Mouse (Mus musculus) limb, embryonic 15.5 days (tissue): ENCODE measurements around the gene Abhd14b. TPM values are rescaled to one million over a fixed set of nuclear protein-coding genes. Genes with fewer than 3 reads are reported as not detected.

ENCODE experiments used
- ATAC-seq: fragments of 200-750 bp; cut with Nextera tagmentation; 2 replicates; pipeline ENCODE4 v1.8.0; 2017; ENCODE audit warnings: low read depth, moderate TSS enrichment; ENCODE audit not compliant: insufficient number of reproducible peaks, low FRiP score, low TSS enrichment
- H3K27ac ChIP-seq: fragments of 300-500 bp; sonication (generic); 2 replicates; pipeline ENCODE4 v1.5.1; 2015; ENCODE audit warnings: moderate library complexity, mild to moderate bottlenecking, inconsistent platforms
- H3K27me3 ChIP-seq: fragments of 300-500 bp; sonication (generic); 2 replicates; pipeline ENCODE4 v1.6.1; 2015; ENCODE audit warnings: inconsistent platforms
- H3K36me3 ChIP-seq: fragments of 300-500 bp; sonication (generic); 2 replicates; pipeline ENCODE4 v1.6.1; 2015; ENCODE audit warnings: inconsistent platforms
- H3K4me1 ChIP-seq: fragments of 300-500 bp; sonication (generic); 2 replicates; pipeline ENCODE4 v1.6.1; 2015; ENCODE audit warnings: inconsistent platforms
- H3K4me2 ChIP-seq: fragments of 300-500 bp; sonication (generic); 2 replicates; pipeline ENCODE4 v1.6.1; 2015; ENCODE audit warnings: mild to moderate bottlenecking, inconsistent platforms
- H3K4me3 ChIP-seq: fragments of 300-500 bp; sonication (generic); 2 replicates; pipeline ENCODE4 v1.5.1; 2015; ENCODE audit warnings: mild to moderate bottlenecking, inconsistent platforms
- H3K9ac ChIP-seq: fragments of 300-500 bp; sonication (generic); 2 replicates; pipeline ENCODE4 v1.6.1; 2015; ENCODE audit warnings: inconsistent platforms
- H3K9me3 ChIP-seq: fragments of 300-500 bp; sonication (generic); 2 replicates; pipeline ENCODE4 v1.6.1; 2016; ENCODE audit warnings: inconsistent platforms
- WGBS: fragments of 180-500 bp; shearing (Covaris S2); methylation state at CpG from one replicate; pipeline ENCODE4 v1.1.7; 2015; 5-methylcytosine and 5-hydroxymethylcytosine counted together
- polyA plus RNA-seq: library from polyadenylated mRNA; unstranded; fragments of >200 nt; fragmentation: Nextera tagmentation; extraction: Ambion mirVana; gene quantifications from 2 replicates; pipeline ENCODE4 v1.2.1, GENCODE M21; 2015

The Abhd14b gene
- polyA plus RNA-seq, 1 experiment from 2014 or later: 40.8 TPM

DNA sequence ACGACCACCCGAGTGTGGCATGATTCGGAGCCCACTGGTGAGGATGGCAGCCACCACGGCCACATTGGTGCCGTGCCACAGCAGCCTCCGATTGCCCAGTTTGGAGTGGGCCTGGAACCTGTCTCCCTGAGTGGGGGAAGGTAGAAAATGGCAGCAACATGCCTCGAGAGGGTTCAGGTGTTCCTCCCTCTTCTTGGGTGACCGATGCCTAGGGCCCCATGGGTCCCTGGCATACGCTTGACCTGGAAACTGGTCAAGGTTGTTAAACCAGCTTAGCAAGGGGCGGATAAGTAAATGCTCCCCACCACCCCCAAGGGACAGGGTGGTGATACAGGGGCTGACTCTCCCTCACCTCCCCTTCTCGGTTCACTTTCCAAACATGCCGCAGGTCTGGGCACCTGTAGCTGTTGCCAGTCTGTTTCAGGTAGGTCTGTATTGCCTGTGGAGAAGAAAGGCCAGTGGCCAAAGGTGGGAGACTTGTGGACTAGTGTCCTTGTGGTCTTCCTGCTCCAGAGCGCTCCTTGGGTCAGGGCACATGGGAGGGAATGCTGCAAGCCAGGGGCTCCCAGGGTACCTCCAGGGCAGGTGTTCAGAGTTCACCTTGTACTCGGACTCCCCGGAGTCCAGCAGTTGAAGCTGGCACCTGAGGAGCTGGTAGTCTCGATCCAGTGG is 26.0 kb downstream of the Abhd14b start:
- no peak overlapping the region for H3K4me3 ChIP-seq
- no peak overlapping the region for H3K4me2 ChIP-seq
- peaks cover 3% of the 10 kb centered on the region; the same call in 1 of the 2 replicates for H3K27me3 ChIP-seq
- H3K4me1 ChIP-seq: peaks cover 53% of the 10 kb centered on the region
- no peak overlapping the region for H3K9ac ChIP-seq
- WGBS: 87% methylated on average over 16 of the region's 16 CpGs
- ATAC-seq: no peak
- no peaks in the 10 kb centered on the region for H3K36me3 ChIP-seq
- no peak overlapping the region for H3K27ac ChIP-seq
- H3K9me3 ChIP-seq: no peaks in the 10 kb centered on the region

DNA sequence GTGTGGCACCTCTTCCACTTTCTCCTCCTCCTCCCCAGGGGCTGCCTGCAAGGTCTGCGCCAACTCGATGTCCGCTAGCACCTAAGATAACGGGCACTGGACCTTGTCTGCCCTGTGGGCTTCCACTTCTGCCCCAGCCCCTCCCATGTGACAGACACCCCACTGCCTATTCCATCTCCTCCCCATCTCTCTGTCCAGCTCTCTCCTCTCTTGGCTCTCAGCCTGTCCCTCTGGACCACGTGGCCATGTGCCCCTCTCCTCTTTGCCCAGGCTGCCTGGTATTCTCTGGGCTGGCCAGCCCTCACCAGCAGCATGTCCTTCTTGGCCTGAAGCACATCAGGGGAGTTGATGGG is 26.5 kb downstream of the Abhd14b start:
- H3K4me3 ChIP-seq: no peak overlapping the region
- ATAC-seq: no peak
- H3K36me3 ChIP-seq: no peaks in the 10 kb centered on the region
- no peak overlapping the region for H3K9ac ChIP-seq
- no peaks in the 10 kb centered on the region for H3K9me3 ChIP-seq
- H3K27me3 ChIP-seq: peaks cover 3% of the 10 kb centered on the region; the same call in 1 of the 2 replicates
- H3K4me1 ChIP-seq: peaks cover 58% of the 10 kb centered on the region
- H3K27ac ChIP-seq: no peak overlapping the region
- 79% methylated on average over 5 of the region's 5 CpGs for WGBS
- no peak overlapping the region for H3K4me2 ChIP-seq

DNA sequence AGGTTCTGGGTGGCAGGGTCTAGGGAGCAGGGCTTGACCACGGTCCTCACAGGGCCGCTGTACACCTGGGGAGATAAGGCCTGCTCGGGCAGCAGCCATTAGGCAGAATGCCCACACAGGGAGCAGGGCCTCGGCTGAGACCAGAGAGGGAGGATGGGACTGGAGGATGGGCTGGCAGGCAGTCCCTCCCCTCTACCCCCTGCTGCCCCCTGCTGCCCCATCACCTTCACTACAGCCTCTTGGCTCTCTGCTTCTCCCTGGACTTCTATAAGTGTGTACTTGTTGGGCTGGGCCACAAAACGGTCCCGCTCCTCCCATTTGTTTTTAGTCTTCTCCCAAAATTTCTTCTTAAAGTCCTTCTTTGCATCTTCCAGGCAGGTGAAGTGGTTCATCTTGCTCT is 27.2 kb downstream of the Abhd14b start:
- 0 out of 2 replicates have a peak overlapping the region, but pooled peaks have one; percentile 20 for H3K4me2 ChIP-seq
- 0 out of 2 replicates have a peak, but pooled peaks cover 2% of the 10 kb centered on the region for H3K36me3 ChIP-seq
- WGBS: 8% methylated on average over 6 of the region's 6 CpGs

DNA sequence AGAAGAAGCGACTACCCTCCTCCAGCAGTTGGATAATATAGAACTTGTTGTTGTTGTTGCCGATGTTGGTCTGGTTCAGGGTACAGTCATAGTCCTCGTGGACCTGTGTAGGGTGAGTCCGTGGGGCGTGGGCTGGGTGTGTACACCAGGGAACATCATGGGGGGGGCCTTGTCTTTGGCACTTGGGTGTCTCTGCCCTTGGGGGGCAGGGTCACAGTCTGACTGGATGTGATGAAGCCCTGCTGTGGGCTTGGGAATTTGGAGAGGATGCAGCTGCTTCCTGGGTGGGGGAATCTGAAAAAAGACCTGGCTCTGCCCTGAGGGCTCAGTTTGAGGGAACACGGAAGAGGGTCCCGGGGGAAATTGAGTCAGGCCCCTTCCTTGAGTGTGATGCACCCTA is 27.8 kb downstream of the Abhd14b start:
- Histone ChIP-seq H3K27ac (no peak overlapping the region), H3K9ac (no peak overlapping the region), H3K9me3 (no peaks in the 10 kb centered on the region), H3K4me1 (peaks cover 56% of the 10 kb centered on the region), H3K4me3 (no peak overlapping the region), H3K4me2 (no peak overlapping the region), H3K27me3 (peaks cover 3% of the 10 kb centered on the region; the same call in 1 of the 2 replicates), H3K36me3 (peaks cover 8% of the 10 kb centered on the region)
- WGBS: 64% methylated on average over 7 of the region's 7 CpGs
- ATAC-seq: no peak

More for the DNA sequence above, 27.2 kb downstream of the Abhd14b start:
- peaks cover 3% of the 10 kb centered on the region; the same call in 1 of the 2 replicates for H3K27me3 ChIP-seq
- no peak overlapping the region for H3K4me3 ChIP-seq
- ATAC-seq: no peak
- H3K9me3 ChIP-seq: no peaks in the 10 kb centered on the region
- no peak overlapping the region for H3K27ac ChIP-seq
- H3K9ac ChIP-seq: no peak overlapping the region
- peaks cover 58% of the 10 kb centered on the region for H3K4me1 ChIP-seq

DNA sequence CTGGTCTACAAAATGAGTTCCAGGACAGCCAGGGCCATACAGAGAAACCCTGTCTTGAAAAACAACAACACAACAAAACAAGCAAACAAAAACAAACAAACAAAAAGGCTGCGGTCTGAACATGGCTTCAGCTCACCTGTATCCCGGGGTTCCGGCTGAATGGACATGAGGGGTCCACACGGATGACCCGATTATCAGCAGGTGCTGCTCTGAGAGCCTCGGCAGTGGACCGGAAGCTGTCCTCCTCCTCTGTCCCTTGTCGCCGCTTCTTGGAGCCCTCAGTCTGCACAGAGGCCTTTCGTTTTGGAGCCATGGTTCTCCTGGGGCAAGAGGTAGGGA is 28.4 kb downstream of the Abhd14b start, which contains the start of gene Rrp9:
Gene Rrp9, plus strand, starts transcription at position 301 of the 339 bp plus-strand sequence.
- Histone ChIP-seq H3K4me3 (peak within 1 kb of the TSS; percentile 23), H3K9ac (peak within 1 kb of the TSS; percentile 5; the same call in 1 of the 2 replicates), H3K36me3 (peaks cover 14% of the 10 kb centered on the region), H3K9me3 (no peaks in the 10 kb centered on the region), H3K27ac (peak within 1 kb of the TSS; percentile 87), H3K27me3 (peaks cover 3% of the 10 kb centered on the region; the same call in 1 of the 2 replicates), H3K4me1 (peaks cover 56% of the 10 kb centered on the region), H3K4me2 (peak within 1 kb of the TSS; percentile 49)
- no peak for ATAC-seq
- 85% methylated on average over 10 of the region's 10 CpGs for WGBS

DNA sequence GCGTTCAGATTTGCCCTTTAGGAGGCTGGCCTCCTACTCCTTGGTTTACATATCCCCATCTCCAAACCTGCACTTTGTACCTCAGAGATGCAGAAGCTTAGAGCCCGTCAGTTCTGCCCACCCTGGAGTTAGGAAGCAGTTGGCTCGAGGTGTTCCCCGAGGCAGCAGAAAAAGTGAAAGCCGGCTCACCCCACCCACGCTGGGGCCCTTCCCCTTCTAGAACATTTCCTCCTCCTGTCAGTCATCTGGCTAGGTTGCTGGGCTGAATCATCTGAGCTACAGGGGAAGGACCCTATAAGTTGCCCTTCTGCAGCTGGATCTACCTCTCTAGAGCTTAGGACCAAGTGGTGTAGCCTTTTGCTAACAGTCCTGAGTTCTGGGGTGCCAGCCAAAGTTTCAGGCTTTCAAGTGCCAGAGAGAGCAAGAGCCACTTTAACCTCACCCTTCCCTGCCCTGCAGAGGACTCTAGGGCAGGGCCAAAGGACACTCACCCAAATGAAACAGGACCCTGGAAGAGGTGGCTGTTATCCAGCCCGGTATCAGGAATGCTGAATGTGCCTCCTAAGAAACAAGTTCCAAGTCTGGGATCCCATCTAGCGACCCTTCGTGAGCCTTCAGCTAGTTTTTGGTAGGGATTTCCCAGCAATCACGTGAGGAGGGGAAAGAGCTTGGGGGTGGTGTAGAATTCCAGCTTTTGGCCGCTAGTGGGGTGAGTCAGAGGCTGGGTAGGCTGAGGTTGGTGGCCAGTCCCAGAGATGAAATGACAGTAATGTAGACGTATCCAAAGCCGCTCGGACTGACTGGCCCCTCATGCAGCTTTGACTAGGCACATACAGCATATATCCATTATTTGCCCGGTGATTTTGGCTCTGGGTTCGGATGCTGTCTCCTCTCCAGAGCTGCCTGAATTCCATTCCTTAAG is 29.0 kb downstream of the Abhd14b start:
- peak; percentile 56 for ATAC-seq
- Histone ChIP-seq H3K4me1 (peaks cover 55% of the 10 kb centered on the region), H3K9me3 (no peaks in the 10 kb centered on the region), H3K27me3 (peaks cover 3% of the 10 kb centered on the region; the same call in 1 of the 2 replicates), H3K4me3 (peak overlapping the region; percentile 23), H3K4me2 (peak overlapping the region; percentile 49), H3K9ac (peak overlapping the region; percentile 5; the same call in 1 of the 2 replicates), H3K36me3 (peaks cover 20% of the 10 kb centered on the region), H3K27ac (peak overlapping the region; percentile 87)
- 19% methylated on average over 16 of the region's 16 CpGs for WGBS

DNA sequence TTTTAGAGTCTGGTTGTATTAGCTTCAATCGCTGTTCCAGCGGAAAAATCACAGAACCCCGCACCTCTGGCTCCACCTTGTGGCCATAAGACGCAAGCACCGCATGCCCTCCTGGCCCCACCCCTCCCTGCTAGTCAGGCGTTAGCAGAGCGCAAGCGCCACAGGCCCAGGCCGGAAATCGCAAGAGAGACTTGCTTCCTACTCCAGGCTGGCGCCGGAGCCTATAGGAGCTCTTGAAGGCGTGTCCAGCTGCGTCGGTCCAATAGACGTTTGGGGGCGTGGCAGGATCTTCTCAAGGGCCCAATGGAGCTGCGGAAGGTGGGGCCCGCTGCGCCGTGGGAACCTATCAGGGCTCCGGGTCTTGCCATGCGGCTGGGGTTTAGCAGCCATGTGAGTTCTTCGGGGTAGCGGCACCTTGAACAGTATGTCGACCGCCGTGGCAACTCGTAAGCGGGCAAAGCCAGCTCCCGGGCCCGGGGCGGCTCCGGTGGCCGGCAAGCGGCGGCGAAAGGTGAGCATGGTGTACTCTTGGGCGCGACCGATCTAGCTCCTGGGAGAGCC is 29.7 kb downstream of the Abhd14b start, which contains the start of gene Parp3:
Gene Parp3, minus strand, starts transcription at position 26 of the 561 bp plus-strand sequence.
- Histone ChIP-seq H3K27ac (peak within 1 kb of the TSS; percentile 87), H3K4me2 (peak within 1 kb of the TSS; percentile 92), H3K9ac (peak within 1 kb of the TSS; percentile 54), H3K9me3 (no peaks in the 10 kb centered on the region), H3K4me1 (peaks cover 47% of the 10 kb centered on the region), H3K36me3 (peaks cover 28% of the 10 kb centered on the region), H3K27me3 (peaks cover 3% of the 10 kb centered on the region; the same call in 1 of the 2 replicates), H3K4me3 (peak within 1 kb of the TSS; percentile 82)
- WGBS: under 1% methylated on average over 41 of the region's 41 CpGs
- ATAC-seq: peak; percentile 97

DNA sequence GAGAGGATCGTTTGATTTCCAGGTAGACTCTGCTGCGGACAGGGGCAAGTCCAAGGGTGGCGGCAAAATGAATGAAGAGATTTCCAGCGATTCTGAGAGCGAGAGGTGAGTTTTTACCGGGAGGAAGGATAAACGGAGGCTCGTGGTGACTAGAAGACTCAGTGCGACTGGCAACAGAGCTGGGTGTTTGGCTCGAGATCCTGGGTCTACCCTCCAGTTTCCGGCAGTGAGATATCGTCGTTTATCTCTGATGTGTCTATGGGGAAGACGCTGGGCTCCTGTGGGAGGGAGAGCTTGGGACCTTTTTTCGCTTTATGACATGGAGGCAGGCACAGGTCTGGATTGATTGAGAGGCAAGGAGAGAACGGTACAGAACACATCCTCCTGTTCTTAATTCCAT is 30.4 kb downstream of the Abhd14b start:
- peaks cover 3% of the 10 kb centered on the region; the same call in 1 of the 2 replicates for H3K27me3 ChIP-seq
- H3K27ac ChIP-seq: no peak overlapping the region
- peak overlapping the region; percentile 82 for H3K4me3 ChIP-seq
- no peaks in the 10 kb centered on the region for H3K9me3 ChIP-seq
- H3K4me2 ChIP-seq: peak overlapping the region; percentile 92
- no peak for ATAC-seq
- H3K9ac ChIP-seq: peak overlapping the region; percentile 54
- peaks cover 43% of the 10 kb centered on the region for H3K4me1 ChIP-seq
- 3% methylated on average over 16 of the region's 16 CpGs for WGBS
- peaks cover 30% of the 10 kb centered on the region for H3K36me3 ChIP-seq

DNA sequence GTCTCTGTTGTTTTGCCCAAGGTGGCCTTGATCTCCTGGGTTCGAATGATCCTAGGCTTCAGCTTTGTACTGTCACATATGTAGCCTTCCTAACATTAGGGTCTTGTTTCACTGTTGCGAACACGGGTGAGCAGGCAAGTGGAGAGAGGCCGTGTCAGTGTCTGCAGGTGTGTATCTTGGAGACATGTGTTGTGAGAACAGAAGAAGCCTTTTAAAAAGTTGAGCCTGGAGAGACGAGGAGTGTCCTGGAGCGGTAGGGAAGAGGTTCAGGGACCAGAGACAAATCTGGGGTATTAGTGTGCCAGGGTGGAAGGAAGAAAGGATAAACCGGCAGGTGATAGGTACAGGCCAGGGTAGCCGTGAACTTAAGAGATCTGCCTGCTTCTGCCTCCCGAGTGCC is 30.8 kb downstream of the Abhd14b start:
- Histone ChIP-seq H3K27me3 (peaks cover 1% of the 10 kb centered on the region; the same call in 1 of the 2 replicates), H3K4me1 (peaks cover 43% of the 10 kb centered on the region), H3K4me2 (peak overlapping the region; percentile 92), H3K4me3 (peak overlapping the region; percentile 82), H3K36me3 (peaks cover 34% of the 10 kb centered on the region), H3K9ac (no peak overlapping the region), H3K27ac (no peak overlapping the region), H3K9me3 (no peaks in the 10 kb centered on the region)
- 80% methylated on average over 9 of the region's 9 CpGs for WGBS
- no peak for ATAC-seq

DNA sequence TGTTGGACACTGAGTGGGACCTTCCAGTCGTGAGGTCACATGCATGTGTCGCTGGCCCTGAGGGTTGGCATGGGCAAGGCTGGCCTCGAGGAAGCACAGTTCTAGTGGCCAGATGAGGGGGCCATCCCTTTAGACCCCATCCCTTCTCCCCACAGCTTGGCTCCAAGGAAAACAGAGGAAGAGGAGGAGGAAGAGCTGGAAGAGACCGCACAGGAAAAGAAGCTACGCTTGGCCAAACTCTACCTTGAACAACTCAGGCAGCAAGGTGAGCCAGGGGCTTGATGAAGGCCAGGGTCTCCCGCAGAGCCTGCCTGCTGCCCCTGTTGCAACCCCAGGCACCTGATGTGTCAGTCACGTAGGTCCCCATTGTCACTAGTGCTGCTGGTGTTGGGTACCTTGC is 33.3 kb downstream of the Abhd14b start:
- H3K9ac ChIP-seq: no peak overlapping the region
- no peak overlapping the region for H3K4me2 ChIP-seq
- H3K4me3 ChIP-seq: no peak overlapping the region
- ATAC-seq: no peak
- no peak overlapping the region for H3K27ac ChIP-seq
- peaks cover 59% of the 10 kb centered on the region for H3K36me3 ChIP-seq
- H3K4me1 ChIP-seq: peaks cover 26% of the 10 kb centered on the region
- no peaks in the 10 kb centered on the region for H3K27me3 ChIP-seq
- H3K9me3 ChIP-seq: no peaks in the 10 kb centered on the region
- 91% methylated on average over 7 of the region's 7 CpGs for WGBS

DNA sequence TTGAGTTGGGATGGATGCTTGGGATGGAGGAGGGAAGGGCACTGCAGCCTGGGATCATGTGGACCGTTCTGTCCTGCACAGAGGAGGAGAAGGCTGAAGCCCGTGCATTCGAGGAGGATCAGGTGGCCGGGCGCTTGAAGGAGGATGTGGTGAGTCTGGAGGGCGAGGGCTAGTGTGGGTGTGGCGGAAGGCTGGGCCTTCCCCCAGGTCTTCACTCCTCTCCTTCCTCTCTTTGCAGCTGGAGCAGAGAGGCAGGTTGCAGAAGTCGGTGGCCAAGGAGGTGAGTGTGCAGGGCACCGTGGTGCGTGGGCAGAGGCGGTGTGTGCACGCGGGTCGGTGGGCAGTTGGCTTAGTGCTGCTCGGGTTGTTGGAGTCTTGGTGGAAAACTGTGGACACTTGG is 33.8 kb downstream of the Abhd14b start:
- no peak for ATAC-seq
- H3K36me3 ChIP-seq: peaks cover 64% of the 10 kb centered on the region
- no peak overlapping the region for H3K9ac ChIP-seq
- no peak overlapping the region for H3K4me3 ChIP-seq
- H3K9me3 ChIP-seq: no peaks in the 10 kb centered on the region
- WGBS: 95% methylated on average over 15 of the region's 15 CpGs
- peaks cover 21% of the 10 kb centered on the region for H3K4me1 ChIP-seq
- H3K27me3 ChIP-seq: no peaks in the 10 kb centered on the region
- no peak overlapping the region for H3K27ac ChIP-seq
- no peak overlapping the region for H3K4me2 ChIP-seq
